Mouse (Mus musculus) telencephalon, adult 2 months (tissue): ENCODE measurements around the gene Rhod.

Experiments
- DNase-seq: peaks from one replicate; pipeline ENCODE4 v3.0.0-alpha.2; 2011; ENCODE audit warnings: low read depth, low spot score

The Rhod gene

GRCm38 (mm10) chr19:4450666-4451065, 11.4 kb upstream of the Rhod start:
- no peak for DNase-seq

DNA sequence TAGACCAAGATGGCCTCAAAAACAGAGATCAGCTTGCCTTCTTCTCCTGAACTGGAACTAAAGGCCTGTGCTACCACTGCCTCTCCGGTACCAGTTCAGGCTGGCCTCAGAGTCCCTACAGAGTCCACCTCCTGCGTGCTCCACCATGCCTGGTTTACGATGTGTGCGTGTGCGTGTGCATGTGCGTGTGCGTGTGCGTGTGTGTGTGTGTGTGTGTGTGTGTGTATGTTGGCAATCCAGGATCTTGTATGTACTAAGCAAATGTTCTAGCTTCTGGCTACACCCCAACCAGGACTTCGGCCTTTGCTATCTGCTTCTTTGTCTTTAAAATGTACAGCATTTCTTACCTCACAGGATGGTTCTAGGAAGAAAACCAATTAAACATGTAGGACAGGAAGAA, 10.0 kb upstream of the Rhod start:
- DNase-seq, result no peak

DNA sequence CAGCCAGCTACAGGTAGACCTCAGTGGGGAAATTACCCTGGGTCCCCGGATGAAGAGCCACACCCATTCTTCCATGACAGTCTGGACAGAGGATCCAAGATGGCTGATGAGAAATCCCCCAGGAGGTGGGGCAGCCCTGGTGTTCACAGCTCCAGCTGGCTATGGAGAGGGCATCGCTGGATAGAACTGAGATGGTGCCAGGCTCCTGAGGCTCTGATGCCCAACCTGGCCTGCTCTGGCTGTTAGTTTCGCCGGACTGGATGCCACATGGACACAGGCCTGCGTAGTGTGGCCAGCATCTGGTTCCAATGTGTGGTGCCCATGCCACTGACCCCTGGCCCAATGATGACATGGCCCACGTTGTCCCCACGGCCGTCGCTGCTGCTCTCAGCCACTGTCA, 8.2 kb upstream of the Rhod start:
- DNase-seq, result no peak

GRCm38 (mm10) chr19:4446661-4447420, 7.6 kb upstream of the Rhod start:
- DNase-seq, result no peak

GRCm38 (mm10) chr19:4442408-4442807, 3.2 kb upstream of the Rhod start:
- DNase-seq, result no peak

DNA sequence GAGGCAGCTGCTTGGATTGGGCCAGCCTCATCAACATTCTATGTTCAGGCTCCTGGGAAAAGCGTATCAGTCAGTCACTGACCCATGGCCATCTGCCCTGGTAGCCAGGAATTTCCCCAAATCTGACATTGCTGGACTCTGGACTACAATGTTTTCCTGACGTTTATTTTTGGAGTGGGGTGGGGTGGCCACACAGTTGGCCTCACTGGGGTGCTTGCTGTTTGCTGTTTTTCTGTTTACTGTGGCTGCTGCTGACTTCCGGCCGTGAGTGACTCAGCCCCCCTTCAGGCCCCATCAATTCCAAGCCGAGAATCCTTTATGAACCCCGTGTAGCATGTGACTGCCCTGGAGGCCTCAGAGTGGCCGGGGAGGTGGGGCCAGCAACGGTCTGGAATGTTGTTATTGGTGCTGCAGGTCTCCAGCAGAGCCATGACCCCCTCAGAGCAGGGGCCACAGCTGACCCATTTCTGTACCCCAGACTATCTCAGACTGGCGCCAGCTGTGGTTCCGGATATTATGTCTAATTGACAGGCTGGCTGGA, 2.5 kb upstream of the Rhod start:
- DNase-seq, result no peak

- DNase-seq, result no peak
Measured at GRCm38 (mm10) chr19:4441090-4441591, 1.9 kb upstream of the Rhod start.

DNA sequence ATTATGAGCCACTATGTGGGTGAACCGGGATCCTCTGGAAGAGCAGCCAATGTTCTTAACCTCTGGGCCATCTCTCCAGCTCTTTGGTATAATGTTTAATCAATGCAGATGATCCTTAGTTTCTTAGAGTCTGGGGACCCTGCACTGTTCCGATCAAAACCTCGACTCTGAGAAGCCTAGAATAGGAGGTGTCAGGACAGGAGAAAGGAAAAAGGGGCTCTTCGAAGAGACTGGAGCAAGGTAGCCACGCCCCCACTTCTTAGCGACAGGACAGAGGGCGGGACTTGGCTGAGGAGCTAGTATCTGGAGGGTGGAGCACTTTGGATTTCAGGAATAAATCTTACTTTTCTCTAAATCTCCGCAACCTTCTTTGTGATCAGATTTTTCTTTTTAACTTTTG, 990 bp upstream of the Rhod start:
- no peak for DNase-seq

DNA sequence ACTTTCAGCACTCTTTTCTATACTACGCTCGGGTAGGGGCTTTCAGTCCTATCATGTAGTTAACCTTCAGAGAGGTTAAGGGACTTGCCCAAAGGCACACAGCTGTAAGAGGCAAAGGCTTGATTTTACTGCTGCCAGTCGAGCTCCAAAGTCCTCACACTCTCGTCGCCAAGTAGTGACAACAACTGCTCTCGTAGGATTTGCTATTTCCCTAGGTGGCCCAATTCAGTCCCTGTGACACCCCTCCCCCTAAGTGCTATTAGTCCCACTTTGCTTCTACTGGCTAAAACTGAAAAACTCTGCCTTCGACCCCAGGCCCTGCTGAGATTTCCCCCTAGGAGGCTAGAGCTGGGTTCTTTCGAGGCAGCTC, 456 bp downstream of the Rhod start:
- DNase-seq, result no peak

- DNase-seq, result no peak
Measured at GRCm38 (mm10) chr19:4437886-4438285, 1.3 kb downstream of the Rhod start.

GRCm38 (mm10) chr19:4436254-4436653, 3.0 kb downstream of the Rhod start:
- no peak for DNase-seq

DNA sequence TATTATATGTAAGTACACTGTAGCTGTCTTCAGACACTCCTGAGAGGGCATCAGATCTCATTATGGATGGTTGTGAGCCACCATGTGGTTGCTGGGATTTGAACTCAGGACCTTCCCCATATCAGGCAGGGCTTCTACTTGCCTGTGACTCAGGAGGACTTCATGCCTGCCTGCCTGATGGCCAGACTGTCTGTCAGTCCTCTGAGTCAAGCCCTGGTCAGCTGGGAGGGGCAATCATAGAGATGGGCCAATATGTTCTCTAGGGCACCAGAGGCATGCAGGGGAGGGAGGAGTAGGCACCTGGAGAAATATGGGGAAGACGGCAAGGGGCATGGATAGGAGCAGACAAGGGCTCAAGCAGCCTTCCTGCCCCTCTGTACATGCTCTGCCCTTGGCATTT, 4.2 kb downstream of the Rhod start:
- DNase-seq, result no peak

DNA sequence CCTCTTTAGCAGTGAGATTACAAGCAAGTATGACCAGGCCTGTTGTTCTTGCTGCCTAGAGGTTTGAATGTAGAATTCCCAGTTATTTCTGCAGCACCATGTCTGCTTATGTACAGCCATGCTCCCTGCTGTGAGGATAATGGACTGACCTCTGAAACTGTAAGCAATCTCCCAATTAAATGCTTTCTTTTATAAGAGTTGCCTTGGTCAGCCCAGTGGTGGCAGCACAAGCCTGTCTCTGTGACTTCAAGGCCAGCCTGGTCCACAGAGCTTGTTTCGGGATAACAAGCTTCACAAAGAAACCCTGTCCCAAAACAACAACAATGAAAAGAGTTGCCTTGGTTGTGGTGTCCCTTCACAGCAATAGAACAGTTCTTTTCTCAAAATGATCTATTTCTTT, 5.5 kb downstream of the Rhod start:
- DNase-seq, result no peak

GRCm38 (mm10) chr19:4430091-4430620, 9.1 kb downstream of the Rhod start:
- DNase-seq, result no peak

DNA sequence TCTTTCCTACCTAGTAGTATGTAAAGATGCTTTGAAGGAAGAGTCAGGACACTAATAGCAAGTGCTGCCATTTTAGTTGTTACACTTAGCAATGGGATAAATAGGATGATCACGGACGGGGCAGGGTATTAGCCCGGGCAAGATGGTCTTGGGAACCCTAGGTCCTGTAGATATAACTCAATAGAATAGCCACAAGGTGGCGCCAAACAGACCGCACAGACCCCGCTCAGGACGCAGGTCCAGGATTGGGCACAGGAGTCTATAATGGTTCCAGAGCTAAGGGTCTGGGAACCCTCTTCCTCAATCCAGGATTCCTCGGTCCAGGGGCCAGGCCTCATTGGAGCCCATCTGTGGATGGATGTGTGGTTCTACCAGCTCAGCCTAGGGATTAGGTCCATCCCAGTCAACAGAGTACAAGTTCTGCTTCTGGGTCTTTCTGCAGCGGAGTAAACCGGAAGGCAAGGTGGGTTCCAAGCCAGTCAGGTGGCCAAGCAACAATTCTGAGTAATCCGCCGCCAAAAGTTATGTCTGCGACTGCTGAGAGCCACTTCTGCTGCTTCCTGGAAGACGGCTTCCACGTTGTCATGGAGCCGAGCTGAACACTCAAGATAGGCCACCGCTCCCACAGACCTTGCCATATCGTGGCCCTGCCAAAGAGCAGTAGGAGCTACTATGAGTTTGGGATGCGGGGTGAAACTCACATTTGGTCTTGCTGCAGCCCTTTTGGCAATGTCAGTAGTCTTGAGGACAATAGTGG, 13.4 kb downstream of the Rhod start:
- no peak for DNase-seq

- DNase-seq, result no peak
Measured at GRCm38 (mm10) chr19:4423021-4423420, 16.2 kb downstream of the Rhod start.

- no peak for DNase-seq
Measured at GRCm38 (mm10) chr19:4422581-4422980, 16.7 kb downstream of the Rhod start.

DNA sequence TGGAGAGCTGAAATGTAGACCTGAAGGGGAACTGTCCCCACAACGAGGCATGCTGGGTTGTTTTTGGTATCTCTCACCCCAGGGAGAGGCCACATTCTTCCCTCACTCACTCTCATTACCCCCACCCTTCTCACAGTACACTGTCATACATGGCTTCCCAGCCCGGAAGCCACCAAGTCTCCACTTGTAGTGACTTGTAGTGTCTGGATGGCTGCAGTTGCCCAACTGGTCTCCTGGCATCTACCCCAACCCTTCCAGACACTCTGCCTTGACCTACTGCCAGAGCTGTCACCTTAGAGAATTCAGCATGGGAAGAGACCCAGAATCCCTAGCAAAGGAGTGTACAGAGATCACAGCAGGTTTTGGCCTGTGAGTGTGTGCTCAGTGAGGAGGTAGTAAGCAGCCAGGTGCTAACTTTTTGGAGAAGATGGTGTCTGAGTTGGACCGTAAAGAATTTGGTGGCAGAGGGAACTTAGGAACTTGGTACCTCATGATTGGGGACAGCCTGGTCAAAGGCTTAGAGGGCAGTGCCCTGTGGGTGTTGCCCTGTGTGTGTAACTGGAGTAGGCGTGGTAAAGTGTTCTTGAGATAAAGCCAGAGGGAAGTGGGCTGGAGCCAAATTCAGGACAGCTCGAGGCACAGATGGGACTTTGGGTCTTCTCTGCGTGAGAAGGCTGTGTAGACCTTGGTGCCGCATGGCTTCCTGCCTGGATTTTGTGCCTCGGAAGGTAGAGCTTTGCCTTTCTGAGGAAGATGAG, 18.9 kb downstream of the Rhod start:
- DNase-seq, result no peak

DNA sequence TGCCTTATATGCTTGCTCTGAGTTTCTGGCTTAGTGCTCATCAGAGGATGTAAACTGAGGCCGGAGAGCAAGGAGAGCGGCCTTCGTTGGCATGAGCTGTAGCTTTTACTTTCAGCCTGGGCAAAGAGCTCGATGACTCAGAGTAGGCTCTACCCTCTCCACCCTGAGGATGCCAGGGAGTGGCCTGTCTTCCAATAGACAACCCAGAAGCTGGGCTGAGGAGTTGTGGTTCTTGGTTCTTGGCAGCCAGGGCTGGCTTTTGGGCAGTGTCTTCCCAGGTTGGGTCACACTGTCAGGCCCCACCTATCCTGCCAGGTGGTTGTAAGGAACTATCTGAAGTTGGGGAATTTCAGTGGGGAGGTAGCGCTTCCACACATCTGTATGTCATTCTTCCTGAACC, 19.5 kb downstream of the Rhod start:
- DNase-seq, result no peak

- DNase-seq, result no peak
Measured at GRCm38 (mm10) chr19:4417713-4418112, 21.5 kb downstream of the Rhod start.

GRCm38 (mm10) chr19:4417183-4417582, 22.0 kb downstream of the Rhod start:
- no peak for DNase-seq

- no peak for DNase-seq
Measured at GRCm38 (mm10) chr19:4414631-4415030, 24.6 kb downstream of the Rhod start.
